Mouse (Mus musculus) intestine, postnatal 0 days (tissue): ENCODE data around the gene Gm47996. TPM values are rescaled to one million over a fixed set of nuclear protein-coding genes. Genes with fewer than 3 reads are reported as not detected.

ENCODE experiments used
- ATAC-seq: fragments of 200-750 bp; cut with Nextera tagmentation; 2 replicates; pipeline ENCODE4 v1.8.0; 2017; ENCODE audit warnings: mild to moderate bottlenecking, moderate TSS enrichment, moderate library complexity
- H3K27ac ChIP-seq: fragments of 300-500 bp; sonication (generic); 2 replicates; pipeline ENCODE4 v1.5.1; 2014; ENCODE audit warnings: mild to moderate bottlenecking, low read depth, low read length, moderate library complexity
- H3K27me3 ChIP-seq: fragments of 300-500 bp; sonication (generic); replicated peaks from 2 replicates; pipeline ENCODE4 v1.6.1; 2014; ENCODE audit warnings: low read length, mixed read lengths; ENCODE audit not compliant: control insufficient read depth, insufficient read depth
- H3K36me3 ChIP-seq: fragments of 300-500 bp; sonication (generic); 2 replicates; pipeline ENCODE4 v1.6.1; 2014; ENCODE audit warnings: mild to moderate bottlenecking, moderate library complexity; ENCODE audit not compliant: control insufficient read depth, insufficient read depth
- H3K4me1 ChIP-seq: fragments of 300-500 bp; sonication (generic); replicated peaks from 2 replicates; pipeline ENCODE4 v1.6.1; 2014; ENCODE audit warnings: antibody characterized with exemption, low read length, mixed read lengths; ENCODE audit not compliant: control insufficient read depth, insufficient read depth
- H3K4me2 ChIP-seq: fragments of 300-500 bp; sonication (generic); replicated peaks from 2 replicates; pipeline ENCODE4 v1.6.1; 2014; ENCODE audit warnings: low read depth, mild to moderate bottlenecking, moderate library complexity
- H3K4me3 ChIP-seq: fragments of 300-500 bp; sonication (generic); 2 replicates; pipeline ENCODE4 v1.5.1; 2014; ENCODE audit warnings: low read depth, low read length
- H3K9ac ChIP-seq: fragments of 300-500 bp; sonication (generic); 2 replicates; pipeline ENCODE4 v1.6.1; 2014; ENCODE audit warnings: mild to moderate bottlenecking, low read depth, low read length
- H3K9me3 ChIP-seq: fragments of 300-500 bp; sonication (generic); 2 replicates; pipeline ENCODE4 v1.6.1; 2016; ENCODE audit warnings: mixed run types; ENCODE audit not compliant: control insufficient read depth
- CTCF ChIP-seq: sonication (generic); IDR thresholded peaks from 2 replicates; pipeline ENCODE4 v1.5.1; 2016; ENCODE audit warnings: low read depth, mild to moderate bottlenecking, control low read depth, antibody characterized with exemption, moderate library complexity
- WGBS: fragments of 180-500 bp; shearing (Covaris S2); extraction: QIAGEN DNeasy Blood & Tissue Kit; methylation state at CpG from one replicate; pipeline ENCODE4 v1.1.7; 2014; 5-methylcytosine and 5-hydroxymethylcytosine counted together
- polyA plus RNA-seq: library from polyadenylated mRNA; unstranded; fragments of >200 nt; fragmentation: Nextera tagmentation; extraction: Ambion mirVana; gene quantifications from 2 replicates; pipeline ENCODE4 v1.2.1, GENCODE M21; 2015

Gene Gm47996
- polyA plus RNA-seq, 1 experiment from 2014 or later, result not detected

GRCm38 (mm10) chr1:151233756-151234155 is 23.8 kb downstream of the Gm47996 start:
- 81% methylated on average over 3 of the region's 3 CpGs for WGBS
- no peaks in the 10 kb centered on the region for H3K36me3 ChIP-seq
- no peak overlapping the region for H3K9ac ChIP-seq
- no peak for ATAC-seq
- no peak overlapping the region for H3K27ac ChIP-seq
- H3K27me3 ChIP-seq, result no peaks in the 10 kb centered on the region
- H3K4me3 ChIP-seq, result no peak overlapping the region
- no peaks in the 10 kb centered on the region for H3K4me1 ChIP-seq
- H3K4me2 ChIP-seq, result no peak overlapping the region
- H3K9me3 ChIP-seq, result no peaks in the 10 kb centered on the region
- TF ChIP-seq CTCF, result no peak

- TF ChIP-seq CTCF, result no peak
- H3K9me3 ChIP-seq, result no peaks in the 10 kb centered on the region
- no peak for ATAC-seq
- 56% methylated on average over 2 of the region's 2 CpGs for WGBS
- no peaks in the 10 kb centered on the region for H3K27me3 ChIP-seq
- no peak overlapping the region for H3K4me3 ChIP-seq
- no peak overlapping the region for H3K27ac ChIP-seq
- no peaks in the 10 kb centered on the region for H3K36me3 ChIP-seq
- no peaks in the 10 kb centered on the region for H3K4me1 ChIP-seq
- no peak overlapping the region for H3K4me2 ChIP-seq
- H3K9ac ChIP-seq, result no peak overlapping the region
These were observed 25.6 kb downstream of the Gm47996 start for GRCm38 (mm10) chr1:151235574-151235973.

GRCm38 (mm10) chr1:151236141-151236930 is 26.4 kb downstream of the Gm47996 start:
- ATAC-seq, result no peak
- TF ChIP-seq CTCF, result no peak
- H3K4me3 ChIP-seq, result no peak overlapping the region
- no peak overlapping the region for H3K4me2 ChIP-seq
- no peak overlapping the region for H3K9ac ChIP-seq
- no peak overlapping the region for H3K27ac ChIP-seq
- 65% methylated on average over 13 of the region's 13 CpGs for WGBS
- H3K9me3 ChIP-seq, result no peaks in the 10 kb centered on the region
- no peaks in the 10 kb centered on the region for H3K4me1 ChIP-seq
- H3K36me3 ChIP-seq, result no peaks in the 10 kb centered on the region
- H3K27me3 ChIP-seq, result no peaks in the 10 kb centered on the region

- WGBS, result 63% methylated on average over 3 of the region's 3 CpGs
- TF ChIP-seq CTCF, result no peak
- ATAC-seq, result no peak
- H3K4me3 ChIP-seq, result no peak overlapping the region
- H3K9ac ChIP-seq, result no peak overlapping the region
- H3K27me3 ChIP-seq, result no peaks in the 10 kb centered on the region
- H3K36me3 ChIP-seq, result no peaks in the 10 kb centered on the region
- H3K4me2 ChIP-seq, result no peak overlapping the region
- H3K9me3 ChIP-seq, result no peaks in the 10 kb centered on the region
- no peak overlapping the region for H3K27ac ChIP-seq
- no peaks in the 10 kb centered on the region for H3K4me1 ChIP-seq
These were observed 27.8 kb downstream of the Gm47996 start for GRCm38 (mm10) chr1:151237780-151238179.

GRCm38 (mm10) chr1:151243332-151243731 is 33.4 kb downstream of the Gm47996 start:
- 75% methylated on average over 4 of the region's 4 CpGs for WGBS
- Histone ChIP-seq H3K27me3 (no peaks in the 10 kb centered on the region), H3K4me2 (no peak overlapping the region), H3K27ac (no peak overlapping the region), H3K4me3 (no peak overlapping the region), H3K36me3 (no peaks in the 10 kb centered on the region), H3K4me1 (no peaks in the 10 kb centered on the region), H3K9ac (no peak overlapping the region), H3K9me3 (no peaks in the 10 kb centered on the region)
- no peak for TF ChIP-seq CTCF
- ATAC-seq, result no peak

GRCm38 (mm10) chr1:151244013-151244412 is 34.1 kb downstream of the Gm47996 start:
- H3K9me3 ChIP-seq, result no peaks in the 10 kb centered on the region
- ATAC-seq, result no peak
- 93% methylated on average over 5 of the region's 5 CpGs for WGBS
- no peak overlapping the region for H3K4me3 ChIP-seq
- H3K9ac ChIP-seq, result no peak overlapping the region
- no peak for TF ChIP-seq CTCF
- no peaks in the 10 kb centered on the region for H3K4me1 ChIP-seq
- no peak overlapping the region for H3K27ac ChIP-seq
- H3K36me3 ChIP-seq, result no peaks in the 10 kb centered on the region
- H3K27me3 ChIP-seq, result no peaks in the 10 kb centered on the region
- H3K4me2 ChIP-seq, result no peak overlapping the region

DNA sequence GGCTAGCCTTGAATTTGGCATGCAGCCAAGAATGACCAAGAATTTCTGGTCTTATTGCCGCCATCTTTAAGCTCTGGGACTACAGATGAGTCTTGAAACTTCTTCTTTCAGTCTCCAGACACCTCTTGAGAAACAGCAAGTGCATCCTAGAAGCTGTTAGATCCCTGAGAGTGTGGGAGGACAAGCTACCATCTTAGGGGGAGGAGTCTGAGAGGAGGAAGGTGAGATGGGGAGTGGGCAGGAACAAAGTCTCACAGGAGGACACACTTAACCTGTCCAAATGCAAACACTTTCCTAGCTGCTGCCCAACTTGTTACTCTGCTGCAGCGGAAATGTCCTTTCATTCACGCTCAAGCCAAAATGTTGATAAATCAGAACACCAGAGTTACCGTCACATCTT is 34.8 kb downstream of the Gm47996 start:
- Histone ChIP-seq H3K4me1 (no peaks in the 10 kb centered on the region), H3K36me3 (no peaks in the 10 kb centered on the region), H3K27me3 (no peaks in the 10 kb centered on the region), H3K9ac (no peak overlapping the region), H3K4me2 (no peak overlapping the region), H3K4me3 (no peak overlapping the region), H3K27ac (no peak overlapping the region), H3K9me3 (no peaks in the 10 kb centered on the region)
- no peak for ATAC-seq
- WGBS, result 93% methylated on average over 4 of the region's 4 CpGs
- no peak for TF ChIP-seq CTCF
